Mouse (Mus musculus) limb, embryonic 14.5 days (tissue): ENCODE measurements around the gene Btbd11. TPM values are rescaled to one million over a fixed set of nuclear protein-coding genes. Genes with fewer than 3 reads are reported as not detected.

Source experiments
- ATAC-seq: fragments of 200-750 bp; cut with Nextera tagmentation; 2 replicates; pipeline ENCODE4 v1.8.0; 2017; ENCODE audit warnings: low read depth, moderate number of reproducible peaks, moderate TSS enrichment; ENCODE audit not compliant: low FRiP score
- DNase-seq: peaks from one replicate; pipeline ENCODE4 v3.0.0-alpha.2; 2015; ENCODE audit warnings: low spot score
- H3K27ac ChIP-seq: fragments of 300-500 bp; sonication (generic); replicated peaks from 2 replicates; pipeline ENCODE4 v1.5.1; 2014; ENCODE audit warnings: low read depth, mild to moderate bottlenecking, low read length, moderate library complexity, mixed read lengths
- H3K27me3 ChIP-seq: fragments of 300-500 bp; sonication (generic); 2 replicates; pipeline ENCODE4 v1.6.1; 2014; ENCODE audit warnings: low read length, mixed read lengths; ENCODE audit not compliant: control insufficient read depth, insufficient read depth
- H3K36me3 ChIP-seq: fragments of 300-500 bp; sonication (generic); 2 replicates; pipeline ENCODE4 v1.6.1; 2014; ENCODE audit warnings: mild to moderate bottlenecking, low read length, moderate library complexity, mixed read lengths; ENCODE audit not compliant: control insufficient read depth, insufficient read depth
- H3K4me1 ChIP-seq: fragments of 300-500 bp; sonication (generic); 2 replicates; pipeline ENCODE4 v1.6.1; 2014; ENCODE audit warnings: antibody characterized with exemption, low read length, mixed read lengths; ENCODE audit not compliant: control insufficient read depth, insufficient read depth
- H3K4me2 ChIP-seq: fragments of 300-500 bp; sonication (generic); replicated peaks from 2 replicates; pipeline ENCODE4 v1.6.1; 2014; ENCODE audit warnings: low read depth, mild to moderate bottlenecking, low read length, moderate library complexity; ENCODE audit not compliant: severe bottlenecking
- H3K4me3 ChIP-seq: fragments of 300-500 bp; sonication (generic); replicated peaks from 2 replicates; pipeline ENCODE4 v1.5.1; 2014; ENCODE audit warnings: low read length
- H3K9ac ChIP-seq: fragments of 300-500 bp; sonication (generic); 2 replicates; pipeline ENCODE4 v1.6.1; 2014; ENCODE audit warnings: mild to moderate bottlenecking, low read depth, low read length, moderate library complexity; ENCODE audit not compliant: severe bottlenecking
- H3K9me3 ChIP-seq: fragments of 300-500 bp; sonication (generic); 2 replicates; pipeline ENCODE4 v1.6.1; 2016; ENCODE audit warnings: low read length; ENCODE audit not compliant: control insufficient read depth
- POLR2A ChIP-seq: fragments of 200-500 bp; IDR thresholded peaks from 2 replicates; pipeline ENCODE4 v1.8.0; 2012; ENCODE audit warnings: inconsistent platforms, mild to moderate bottlenecking, moderate library complexity, borderline replicate concordance; ENCODE audit not compliant: insufficient read depth, insufficient read length; ENCODE audit errors: extremely low read depth
- WGBS: fragments of 180-500 bp; shearing (Covaris S2); extraction: QIAGEN DNeasy Blood & Tissue Kit; methylation state at CpG from one replicate; pipeline ENCODE4 v1.1.7; 2014; 5-methylcytosine and 5-hydroxymethylcytosine counted together
- polyA plus RNA-seq, 2 experiments: library from polyadenylated mRNA; depleted of rRNA in 1 of 2; stranded (reverse) in 1 of 2; unstranded in 1 of 2; fragments of >200 nt; fragmentation: Nextera tagmentation in 1 of 2; extraction: Ambion mirVana in 1 of 2; gene quantifications; 2 replicates each; pipeline versions ENCODE4 v1.2.1 to v1.2.3; 2012 to 2014

The Btbd11 gene
- polyA plus RNA-seq, 2 experiments, result 10.2 to 11.6 TPM

- H3K36me3 ChIP-seq, result no peaks in the 10 kb centered on the region
- H3K4me3 ChIP-seq, result no peak overlapping the region
- TF ChIP-seq POLR2A, result no peak
- 41% methylated on average over 5 of the region's 5 CpGs for WGBS
- no peak overlapping the region for H3K9ac ChIP-seq
- H3K9me3 ChIP-seq, result no peaks in the 10 kb centered on the region
- ATAC-seq (no peak), DNase-seq (no peak)
- H3K4me1 ChIP-seq, result peaks cover 27% of the 10 kb centered on the region
- no peak overlapping the region for H3K4me2 ChIP-seq
- H3K27me3 ChIP-seq, result no peaks in the 10 kb centered on the region
- no peak overlapping the region for H3K27ac ChIP-seq
These were observed 115.5 kb downstream of the Btbd11 start for GRCm38 (mm10) chr10:85501966-85502566.

GRCm38 (mm10) chr10:85502656-85503055 lies 116.0 kb downstream of the Btbd11 start:
- WGBS, result 75% methylated on average over 9 of the region's 9 CpGs
- Histone ChIP-seq H3K9ac (no peak overlapping the region), H3K9me3 (no peaks in the 10 kb centered on the region), H3K36me3 (no peaks in the 10 kb centered on the region), H3K4me1 (peaks cover 23% of the 10 kb centered on the region), H3K27me3 (no peaks in the 10 kb centered on the region), H3K4me3 (no peak overlapping the region), H3K27ac (no peak overlapping the region), H3K4me2 (no peak overlapping the region)
- DNase-seq, result no peak
- no peak for ATAC-seq
- no peak for TF ChIP-seq POLR2A

- Histone ChIP-seq H3K4me2 (no peak overlapping the region), H3K9ac (no peak overlapping the region), H3K4me3 (no peak overlapping the region), H3K36me3 (no peaks in the 10 kb centered on the region), H3K27ac (no peak overlapping the region), H3K27me3 (no peaks in the 10 kb centered on the region), H3K9me3 (no peaks in the 10 kb centered on the region), H3K4me1 (peaks cover 17% of the 10 kb centered on the region)
- TF ChIP-seq POLR2A, result no peak
- 83% methylated on average over 7 of the region's 7 CpGs for WGBS
- DNase-seq (peak; percentile 46), ATAC-seq (peak; percentile 39; the same call in 1 of the 2 replicates)
These were observed 116.8 kb downstream of the Btbd11 start for GRCm38 (mm10) chr10:85503453-85503852.

- Histone ChIP-seq H3K9ac (no peak overlapping the region), H3K9me3 (no peaks in the 10 kb centered on the region), H3K4me3 (no peak overlapping the region), H3K4me1 (peaks cover 13% of the 10 kb centered on the region), H3K27ac (no peak overlapping the region), H3K4me2 (no peak overlapping the region), H3K27me3 (no peaks in the 10 kb centered on the region), H3K36me3 (no peaks in the 10 kb centered on the region)
- 74% methylated on average over 7 of the region's 7 CpGs for WGBS
- no peak for TF ChIP-seq POLR2A
- DNase-seq (no peak), ATAC-seq (no peak)
These were observed 120.8 kb downstream of the Btbd11 start for GRCm38 (mm10) chr10:85507270-85508050.

GRCm38 (mm10) chr10:85508193-85508794 lies 121.7 kb downstream of the Btbd11 start:
- WGBS, result 74% methylated on average over 5 of the region's 5 CpGs
- DNase-seq (no peak), ATAC-seq (no peak)
- H3K4me2 ChIP-seq, result no peak overlapping the region
- TF ChIP-seq POLR2A, result no peak
- H3K4me3 ChIP-seq, result no peak overlapping the region
- H3K4me1 ChIP-seq, result peaks cover 13% of the 10 kb centered on the region
- H3K27me3 ChIP-seq, result no peaks in the 10 kb centered on the region
- no peaks in the 10 kb centered on the region for H3K36me3 ChIP-seq
- H3K27ac ChIP-seq, result no peak overlapping the region
- no peaks in the 10 kb centered on the region for H3K9me3 ChIP-seq
- H3K9ac ChIP-seq, result no peak overlapping the region
